Mouse (Mus musculus): Measurements from ENCODE around the gene Fam107a. TPM values are rescaled to one million over a fixed set of nuclear protein-coding genes. Genes with fewer than 3 reads are reported as not detected.

The Fam107a gene
- total and polyA plus RNA-seq, 3 experiments, result not detected

GRCm38 (mm10) chr14:8325746-8326145, 7.9 kb upstream of the Fam107a start:
- TF ChIP-seq CHD1 (IDR thresholded peaks at IDR 0.05; ENCODE audit: low read depth, low read length) (no peak), GATA1 (IDR thresholded peaks at IDR 0.05; ENCODE audit: low read depth, low read length) (no peak), TBP (IDR thresholded peaks at IDR 0.05; ENCODE audit: low read depth, low read length) (no peak), POLR2A (IDR thresholded peaks at IDR 0.05; ENCODE audit: control insufficient read depth in 1 of 2, insufficient read depth in 1 of 2, low read depth in 1 of 2, low read length in 2 of 2, poor library complexity in 1 of 2) (no peak), ZC3H11A (IDR thresholded peaks at IDR 0.05; ENCODE audit: low read depth, low read length) (no peak)
- Histone ChIP-seq H3K9me3 (replicated peaks; ENCODE audit: insufficient read depth, low read length) (no peaks in the 10 kb centered on the region), H3K4me1 (ENCODE audit: control insufficient read depth in 1 of 2, insufficient read depth in 2 of 2, low read length in 2 of 2) (no peaks in the 10 kb centered on the region), H3K4me3 (ENCODE audit: control insufficient read depth in 1 of 2, insufficient read depth in 1 of 2, low read depth in 2 of 2, low read length in 2 of 2) (no peak overlapping the region), H3K79me2 (ENCODE audit: control insufficient read depth, insufficient read depth, low read length, poor library complexity) (no peaks in the 10 kb centered on the region), H3K27ac (ENCODE audit: control insufficient read depth, low read depth, low read length) (no peak overlapping the region), H3K36me3 (ENCODE audit: control insufficient read depth in 1 of 2, insufficient read depth in 2 of 2, low read length in 2 of 2) (no peaks in the 10 kb centered on the region), H3K27me3 (ENCODE audit: control insufficient read depth in 1 of 2, insufficient read depth in 2 of 2, low read length in 2 of 2) (no peaks in the 10 kb centered on the region), H3K9ac (ENCODE audit: control insufficient read depth, low read depth, low read length, poor library complexity, severe bottlenecking) (no peak overlapping the region)
- DNase-seq (ENCODE audit: low read depth, low spot score), result no peak

GRCm38 (mm10) chr14:8320528-8320927, 2.7 kb upstream of the Fam107a start:
- Histone ChIP-seq H3K79me2 (ENCODE audit: control insufficient read depth, insufficient read depth, low read length, poor library complexity) (no peaks in the 10 kb centered on the region), H3K27me3 (ENCODE audit: control insufficient read depth in 1 of 2, insufficient read depth in 2 of 2, low read length in 2 of 2) (no peaks in the 10 kb centered on the region), H3K9me3 (replicated peaks; ENCODE audit: insufficient read depth, low read length) (no peaks in the 10 kb centered on the region), H3K4me1 (ENCODE audit: control insufficient read depth in 1 of 2, insufficient read depth in 2 of 2, low read length in 2 of 2) (no peaks in the 10 kb centered on the region), H3K9ac (ENCODE audit: control insufficient read depth, low read depth, low read length, poor library complexity, severe bottlenecking) (no peak overlapping the region), H3K36me3 (ENCODE audit: control insufficient read depth in 1 of 2, insufficient read depth in 2 of 2, low read length in 2 of 2) (no peaks in the 10 kb centered on the region), H3K4me3 (ENCODE audit: control insufficient read depth in 1 of 2, insufficient read depth in 1 of 2, low read depth in 2 of 2, low read length in 2 of 2) (no peak overlapping the region), H3K27ac (ENCODE audit: control insufficient read depth, low read depth, low read length) (no peak overlapping the region)
- TF ChIP-seq MEF2A (IDR thresholded peaks at IDR 0.05; ENCODE audit: extremely low read depth, insufficient replicate concordance, low read depth, low read length, poor library complexity, severe bottlenecking), result no peak
- TF ChIP-seq POLR2A (IDR thresholded peaks at IDR 0.05; ENCODE audit: control insufficient read depth in 1 of 2, insufficient read depth in 1 of 2, low read depth in 1 of 2, low read length in 2 of 2, poor library complexity in 1 of 2), result no peak
- no peak for TF ChIP-seq RCOR1 (IDR thresholded peaks at IDR 0.05; ENCODE audit: low read depth, low read length)
- TF ChIP-seq UBTF (IDR thresholded peaks at IDR 0.05; ENCODE audit: borderline replicate concordance, insufficient read depth, low read depth, low read length), result no peak
- no peak for TF ChIP-seq ZMIZ1 (IDR thresholded peaks at IDR 0.05; ENCODE audit: low read depth, low read length)
- TF ChIP-seq TAL1 (IDR thresholded peaks at IDR 0.05; ENCODE audit: low read length), result no peak
- no peak for TF ChIP-seq MXI1 (IDR thresholded peaks at IDR 0.05; ENCODE audit: low read depth, low read length)
- TF ChIP-seq ZNF384 (IDR thresholded peaks at IDR 0.05; ENCODE audit: low read depth, low read length), result no peak
- TF ChIP-seq CHD2 (IDR thresholded peaks at IDR 0.05; ENCODE audit: low read length), result no peak
- no peak for TF ChIP-seq TBP (IDR thresholded peaks at IDR 0.05; ENCODE audit: low read depth, low read length)
- TF ChIP-seq EP300 (IDR thresholded peaks at IDR 0.05; ENCODE audit: low read depth in 1 of 2, low read length in 2 of 2), result no peak
- no peak for TF ChIP-seq HCFC1 (IDR thresholded peaks at IDR 0.05; ENCODE audit: low read depth, low read length)
- no peak for TF ChIP-seq POLR2AphosphoS2 (IDR thresholded peaks at IDR 0.05; ENCODE audit: low read length)
- no peak for TF ChIP-seq MAZ (IDR thresholded peaks at IDR 0.05; ENCODE audit: low read depth, low read length)
- no peak for TF ChIP-seq BHLHE40 (IDR thresholded peaks at IDR 0.05; ENCODE audit: borderline replicate concordance, low read depth, low read length)
- TF ChIP-seq JUND (IDR thresholded peaks at IDR 0.05; ENCODE audit: low read depth, low read length), result no peak
- DNase-seq (ENCODE audit: low read depth, low spot score), result no peak

Data from MEL (cell line).